Mouse (Mus musculus) ES-Bruce4 (cell line): Measurements from ENCODE around the gene Nsun7. TPM values are rescaled to one million over a fixed set of nuclear protein-coding genes. Genes with fewer than 3 reads are reported as not detected.

Experiments
- H3K27ac ChIP-seq: 2 replicates; pipeline ENCODE4 v1.5.1; 2012; ENCODE audit warnings: low read length, inconsistent platforms; ENCODE audit not compliant: insufficient read depth
- H3K27me3 ChIP-seq: 2 replicates; pipeline ENCODE4 v1.6.1; 2012; ENCODE audit warnings: mild to moderate bottlenecking, low read length, inconsistent platforms; ENCODE audit not compliant: control insufficient read depth, poor library complexity, insufficient read depth, severe bottlenecking
- H3K36me3 ChIP-seq: 2 replicates; pipeline ENCODE4 v1.6.1; 2012; ENCODE audit warnings: inconsistent platforms, mild to moderate bottlenecking, low read length, moderate library complexity; ENCODE audit not compliant: control insufficient read depth, poor library complexity, insufficient read depth, severe bottlenecking
- H3K4me1 ChIP-seq: one replicate; pipeline ENCODE4 v1.8.1; 2011; ENCODE audit warnings: low read length; ENCODE audit not compliant: control insufficient read depth, insufficient read depth
- H3K4me3 ChIP-seq: 2 replicates; pipeline ENCODE4 v1.5.1; 2011; ENCODE audit warnings: low read depth, mild to moderate bottlenecking, low read length
- H3K9ac ChIP-seq: 2 replicates; pipeline ENCODE4 v1.6.1; 2012; ENCODE audit warnings: low read depth, mild to moderate bottlenecking, inconsistent platforms; ENCODE audit not compliant: poor library complexity, severe bottlenecking
- H3K9me3 ChIP-seq: replicated peaks from 2 replicates; pipeline ENCODE4 v1.6.1; 2012; ENCODE audit warnings: mild to moderate bottlenecking, low read length, inconsistent platforms; ENCODE audit not compliant: control insufficient read depth, poor library complexity, insufficient read depth, severe bottlenecking
- CTCF ChIP-seq: IDR thresholded peaks from one replicate; pipeline ENCODE4 v1.8.1; 2011; ENCODE audit warnings: low read depth, low read length
- EP300 ChIP-seq: IDR thresholded peaks from 2 replicates; pipeline ENCODE4 v1.6.1; 2011; ENCODE audit warnings: low read depth, low read length; ENCODE audit not compliant: insufficient read depth
- POLR2A ChIP-seq: IDR thresholded peaks from one replicate; pipeline ENCODE4 v1.8.1; 2011; ENCODE audit warnings: low read length; ENCODE audit not compliant: insufficient read depth
- polyA plus RNA-seq: library from polyadenylated mRNA; stranded (reverse); fragments of >200 nt; gene quantifications from 2 replicates; pipeline ENCODE4 v1.2.4, GENCODE M21; 2011; ENCODE audit warnings: low read depth; ENCODE audit not compliant: missing spikeins, insufficient read depth, insufficient read length

Gene Nsun7
- polyA plus RNA-seq, 1 experiment, result 0.94 TPM

DNA sequence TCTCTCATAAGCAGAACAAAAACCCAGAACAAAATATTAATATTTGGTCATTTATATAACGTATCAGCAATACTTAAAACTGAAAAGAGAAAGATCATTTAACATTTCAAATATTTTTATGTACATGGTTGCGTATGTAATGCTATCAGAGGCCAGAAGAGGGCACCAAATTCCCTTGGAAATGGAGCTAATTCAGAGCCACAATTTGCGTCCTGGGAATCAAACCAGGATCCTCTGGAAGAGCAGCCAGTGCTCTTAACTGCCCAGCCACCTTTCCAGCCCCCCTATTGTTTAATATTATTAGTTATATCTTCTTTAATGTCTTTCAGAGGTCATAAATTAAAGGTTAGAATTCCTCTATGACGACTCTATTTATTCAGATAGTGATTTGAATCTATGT lies 3.7 kb downstream of the Nsun7 start:
- Histone ChIP-seq H3K4me1 (no peaks in the 10 kb centered on the region), H3K9ac (no peak overlapping the region), H3K36me3 (no peaks in the 10 kb centered on the region), H3K27ac (no peak overlapping the region), H3K4me3 (no peak overlapping the region), H3K27me3 (no peaks in the 10 kb centered on the region), H3K9me3 (no peaks in the 10 kb centered on the region)
- TF ChIP-seq EP300 (no peak), CTCF (peak; percentile 23)

DNA sequence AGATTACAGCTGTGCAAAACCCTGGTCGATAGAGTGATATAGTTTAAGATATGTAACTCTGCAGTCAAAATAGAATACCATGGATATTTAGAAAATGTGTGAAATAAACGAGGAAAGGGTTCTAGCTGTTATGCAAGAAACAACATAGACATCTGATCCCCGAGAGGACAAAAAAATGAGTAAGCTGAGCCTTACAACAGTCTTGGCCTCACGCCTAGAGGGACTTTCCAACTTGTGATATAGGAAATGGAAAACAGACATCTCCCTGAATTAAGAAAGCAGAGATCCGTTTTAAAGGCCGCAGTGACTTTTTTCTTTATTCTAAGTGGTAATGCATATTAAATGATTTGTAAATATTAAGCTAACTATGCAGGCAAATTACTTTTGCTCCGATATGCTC lies 9.9 kb downstream of the Nsun7 start:
- H3K4me1 ChIP-seq, result no peaks in the 10 kb centered on the region
- H3K36me3 ChIP-seq, result no peaks in the 10 kb centered on the region
- no peak overlapping the region for H3K27ac ChIP-seq
- no peak overlapping the region for H3K4me3 ChIP-seq
- TF ChIP-seq CTCF, result no peak
- TF ChIP-seq EP300, result no peak
- TF ChIP-seq POLR2A, result no peak
- H3K27me3 ChIP-seq, result no peaks in the 10 kb centered on the region
- no peak overlapping the region for H3K9ac ChIP-seq
- no peaks in the 10 kb centered on the region for H3K9me3 ChIP-seq

DNA sequence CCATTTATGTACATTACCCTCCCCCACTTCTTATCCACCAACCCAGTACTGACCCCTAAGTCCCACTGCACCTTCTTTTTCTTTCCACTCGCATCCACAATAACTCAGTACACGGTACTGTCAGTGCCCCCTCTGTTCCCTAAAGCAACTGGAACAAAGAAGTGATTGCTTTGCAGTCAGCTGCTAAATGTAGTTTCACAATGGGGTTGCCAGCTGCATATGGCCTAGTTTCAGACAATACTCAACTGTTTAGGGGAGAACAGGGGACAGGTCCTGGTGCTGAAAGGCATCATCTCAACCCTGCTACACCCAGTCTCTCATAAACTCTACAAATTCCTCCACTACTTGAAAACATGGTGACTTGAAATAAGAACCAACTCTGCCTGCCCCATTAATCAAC lies 11.4 kb downstream of the Nsun7 start:
- H3K4me3 ChIP-seq, result no peak overlapping the region
- no peaks in the 10 kb centered on the region for H3K4me1 ChIP-seq
- no peaks in the 10 kb centered on the region for H3K36me3 ChIP-seq
- no peaks in the 10 kb centered on the region for H3K9me3 ChIP-seq
- H3K9ac ChIP-seq, result no peak overlapping the region
- TF ChIP-seq EP300 (no peak), POLR2A (no peak), CTCF (no peak)
- no peak overlapping the region for H3K27ac ChIP-seq
- H3K27me3 ChIP-seq, result no peaks in the 10 kb centered on the region

DNA sequence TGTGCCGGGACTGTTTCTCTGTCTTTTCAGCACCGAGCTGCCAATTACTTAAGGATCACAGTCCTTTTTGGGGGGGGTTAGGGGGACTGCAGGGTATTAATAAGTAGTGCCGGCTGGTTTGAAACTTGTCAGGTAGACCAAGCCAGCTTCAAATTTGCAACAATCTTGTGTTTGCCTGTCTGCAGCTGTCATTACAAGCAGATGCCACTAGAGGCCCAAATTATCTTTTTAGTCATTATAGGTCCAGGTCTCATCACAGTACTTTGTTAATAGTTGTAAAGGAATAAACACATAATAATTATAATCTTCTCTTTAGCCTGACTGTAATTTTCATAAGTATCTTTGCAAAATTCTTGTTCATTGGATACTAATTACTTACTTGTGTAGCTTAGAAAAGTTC lies 14.7 kb downstream of the Nsun7 start:
- H3K4me3 ChIP-seq, result no peak overlapping the region
- no peaks in the 10 kb centered on the region for H3K27me3 ChIP-seq
- no peaks in the 10 kb centered on the region for H3K36me3 ChIP-seq
- TF ChIP-seq POLR2A (no peak), CTCF (no peak), EP300 (no peak)
- H3K27ac ChIP-seq, result no peak overlapping the region
- no peaks in the 10 kb centered on the region for H3K4me1 ChIP-seq
- H3K9me3 ChIP-seq, result no peaks in the 10 kb centered on the region
- H3K9ac ChIP-seq, result no peak overlapping the region

DNA sequence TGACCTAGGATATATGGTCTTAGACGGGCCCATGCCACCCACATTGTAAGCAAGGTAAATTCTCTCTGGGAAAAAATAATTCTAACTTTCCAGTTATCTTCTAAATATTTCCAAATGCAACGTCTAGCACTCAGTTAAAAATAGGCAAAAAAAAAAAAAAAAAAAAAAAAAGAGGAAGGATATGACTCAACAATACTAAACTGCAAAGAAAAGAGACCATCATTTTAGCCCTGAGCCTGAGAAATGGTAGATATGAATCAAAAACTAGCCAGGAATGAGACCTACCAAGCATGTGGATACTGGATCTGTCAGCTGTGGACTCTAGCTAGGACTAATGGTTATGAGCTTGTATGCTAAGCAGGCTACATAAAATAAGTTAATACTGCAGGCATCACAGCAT lies 20.0 kb downstream of the Nsun7 start:
- Histone ChIP-seq H3K4me3 (no peak overlapping the region), H3K27me3 (no peaks in the 10 kb centered on the region), H3K27ac (no peak overlapping the region), H3K9me3 (no peaks in the 10 kb centered on the region), H3K4me1 (no peaks in the 10 kb centered on the region), H3K36me3 (no peaks in the 10 kb centered on the region), H3K9ac (no peak overlapping the region)
- TF ChIP-seq CTCF (no peak), EP300 (no peak), POLR2A (no peak)

DNA sequence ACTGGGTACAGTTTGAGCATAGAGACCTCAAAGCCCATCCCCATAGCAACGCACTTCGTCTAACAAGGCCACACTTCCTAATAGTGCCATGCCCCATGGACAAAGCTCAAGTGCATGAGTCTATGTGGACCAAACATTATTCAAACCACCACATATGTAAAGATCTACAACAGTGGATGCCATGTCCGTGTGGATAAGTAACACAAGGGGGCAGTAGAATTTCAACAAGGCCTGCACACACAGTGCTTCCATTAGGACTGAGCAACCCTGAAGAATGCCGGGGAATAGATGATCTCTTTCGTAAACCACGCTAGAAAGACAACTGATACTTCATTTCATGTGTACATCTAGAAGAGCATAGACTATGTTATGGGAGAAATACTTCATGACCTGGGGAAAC lies 21.0 kb downstream of the Nsun7 start:
- Histone ChIP-seq H3K27ac (no peak overlapping the region), H3K9me3 (no peaks in the 10 kb centered on the region), H3K36me3 (no peaks in the 10 kb centered on the region), H3K27me3 (no peaks in the 10 kb centered on the region), H3K4me1 (no peaks in the 10 kb centered on the region), H3K4me3 (no peak overlapping the region), H3K9ac (no peak overlapping the region)
- TF ChIP-seq EP300 (no peak), POLR2A (no peak)

DNA sequence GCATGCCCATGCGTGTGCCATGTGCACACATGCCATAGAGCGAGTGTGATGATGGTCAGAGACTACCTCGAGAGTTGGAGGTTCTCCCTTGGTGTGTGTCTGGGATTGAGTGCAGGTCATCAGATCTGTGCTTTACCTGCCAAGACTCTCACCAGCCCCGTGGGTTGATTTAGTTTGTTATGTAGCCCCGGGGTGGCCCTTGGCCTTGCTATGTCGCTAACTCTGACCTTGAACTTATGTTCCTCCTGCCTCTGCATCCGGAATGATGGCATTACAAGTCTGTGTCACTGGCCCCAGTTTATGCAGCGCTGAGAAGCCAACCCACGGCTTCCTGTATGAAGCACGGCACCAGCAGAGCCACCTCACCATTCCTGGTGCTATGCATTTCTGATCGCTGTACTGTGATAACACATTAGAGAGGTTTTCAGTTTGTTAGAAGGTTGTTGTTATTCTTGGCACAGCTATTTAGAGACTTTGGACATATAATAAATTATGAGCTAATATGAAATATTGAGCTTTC lies 34.5 kb downstream of the Nsun7 start:
- no peaks in the 10 kb centered on the region for H3K9me3 ChIP-seq
- H3K4me1 ChIP-seq, result no peaks in the 10 kb centered on the region
- TF ChIP-seq EP300, result no peak
- TF ChIP-seq CTCF, result no peak
- TF ChIP-seq POLR2A, result no peak
- H3K27ac ChIP-seq, result no peak overlapping the region
- no peak overlapping the region for H3K4me3 ChIP-seq
- no peak overlapping the region for H3K9ac ChIP-seq
- H3K36me3 ChIP-seq, result no peaks in the 10 kb centered on the region
- H3K27me3 ChIP-seq, result no peaks in the 10 kb centered on the region
